Mouse (Mus musculus): Measurements from ENCODE around the gene Syt13.

- TF ChIP-seq CTCF (IDR thresholded peaks at IDR 0.05; ENCODE audit: control insufficient read depth, insufficient read depth, insufficient read length) (peak; percentile 31), MAX (IDR thresholded peaks at IDR 0.05) (no peak), USF1 (IDR thresholded peaks at IDR 0.05; ENCODE audit: low read depth) (no peak), MYOG (IDR thresholded peaks at IDR 0.05; ENCODE audit: control insufficient read depth, extremely low read depth, insufficient read length) (no peak), CEBPB (IDR thresholded peaks at IDR 0.05; ENCODE audit: low read depth) (no peak), MYOD1 (IDR thresholded peaks at IDR 0.05; ENCODE audit: control insufficient read depth, insufficient read length, low read depth) (no peak)
These were observed 31.6 kb upstream of the Syt13 start for GRCm38 (mm10) chr2:92883039-92883911.

Data from C2C12 (cell line).